Mouse (Mus musculus): ENCODE data around the gene Ctsm. TPM values are rescaled to one million over a fixed set of nuclear protein-coding genes. Genes with fewer than 3 reads are reported as not detected.

The Ctsm gene
- not detected for polyA plus RNA-seq (2014; fragmentation: Illumina TruSeq; extraction: RNeasy Lipid Tissue Mini Kit (QIAGEN cat#74804); ENCODE audit: low read depth, low replicate concordance)

GRCm38 (mm10) chr13:61541631-61542030, at the start of gene Ctsm:
Ctsm (minus strand) TSS chr13:61541839.

GRCm38 (mm10) chr13:61570027-61570426, 28.4 kb upstream of the Ctsm start, which contains the start of gene Cts3:
Cts3 (minus strand) TSS chr13:61570127.

GRCm38 (mm10) chr13:61568074-61568473, 26.4 kb upstream of the Ctsm start, which contains the start of gene Gm49352:
Gm49352 (minus strand) TSS chr13:61568174.

Other genes starting within 250 kb of the Ctsm start
- gene Cts7, start 183.6 kb downstream of the Ctsm start, polyA plus RNA-seq (2014; fragmentation: Illumina TruSeq; extraction: RNeasy Lipid Tissue Mini Kit (QIAGEN cat#74804); ENCODE audit: low read depth, low replicate concordance), result not detected
- gene Gm49352, start 26.3 kb upstream of the Ctsm start, polyA plus RNA-seq (2014; fragmentation: Illumina TruSeq; extraction: RNeasy Lipid Tissue Mini Kit (QIAGEN cat#74804); ENCODE audit: low read depth, low replicate concordance), result not detected
- gene Cts3, start 28.3 kb upstream of the Ctsm start, polyA plus RNA-seq (2014; fragmentation: Illumina TruSeq; extraction: RNeasy Lipid Tissue Mini Kit (QIAGEN cat#74804); ENCODE audit: low read depth, low replicate concordance), result not detected